10 mouse cellular contexts compared by ENCODE assay signal in genomic region chr6:29117417-29118104, GRCm38 (mm10). TPM values are rescaled to one million over a fixed set of nuclear protein-coding genes. Genes with fewer than 3 reads are reported as not detected.
DNase-seq lines count a peak whose midpoint lies in the region; ATAC-seq lines count a peak whose summit lies in the region.
"Had no signal": no experiment of that assay in that cellular context is flagged by ENCODE, and none has a peak within 500 bp of the region (broad histone marks: within the 10 kb centered on the region; RNA-seq: fewer than 3 reads in every experiment).

No protein-coding gene starts in this region.

- H3K36me3 ChIP-seq in kidney, embryonic 16.5 days (ENCODE audit: insufficient read depth, low read length) = no peaks in the 10 kb centered on the region; the same call in 1 of the 2 replicates

- H3K27me3 ChIP-seq in kidney, embryonic 16.5 days (ENCODE audit: insufficient read depth, low read length) = no peaks in the 10 kb centered on the region

- 0 out of 2 replicates have a peak, but pooled peaks cover 3% of the 10 kb centered on the region for H3K4me1 ChIP-seq in kidney, embryonic 16.5 days (ENCODE audit: insufficient read depth, low read length)

- H3K4me3 ChIP-seq in kidney, embryonic 16.5 days (ENCODE audit: low read length) = no peak overlapping the region

- WGBS in kidney, embryonic 16.5 days = 54% methylated on average over 7 of the region's 7 CpGs

- no peaks in the 10 kb centered on the region for H3K9me3 ChIP-seq in kidney, embryonic 16.5 days (ENCODE audit: low read length)

- H3K27ac ChIP-seq in kidney, embryonic 16.5 days (ENCODE audit: low read length) = no peak overlapping the region

- no peak for ATAC-seq in kidney, embryonic 16.5 days (ENCODE audit: low FRiP score, low TSS enrichment)
- no peak for ATAC-seq in megakaryocyte progenitor cell, adult 5-6 weeks (replicated peaks; ENCODE audit: poor library complexity)

- no peak overlapping the region for H3K4me2 ChIP-seq in kidney, embryonic 16.5 days (replicated peaks; ENCODE audit: low read depth, low read length)

- H3K9ac ChIP-seq in kidney, embryonic 16.5 days (replicated peaks; ENCODE audit: low read length) = no peak overlapping the region

- DNase-seq in kidney, adult 18-20 months = peak; percentile 76
- peak; percentile 25 for DNase-seq in adrenal gland, adult 8-10 months
- DNase-seq in gastrocnemius, postnatal 25 days = peak; percentile 85
- peak; percentile 29 to 38 for DNase-seq in layer of hippocampus, postnatal 14 days (ENCODE audit: low spot score in 2 of 2)
- peak; percentile 38 for DNase-seq in ovary, adult 18-20 months (ENCODE audit: low spot score)
- DNase-seq in spleen, adult 18-20 months = no peak

RNA-seq across cellular contexts. Expression of gene Rbm28, which starts 47.2 kb away (rescaled TPM):
- polyA plus RNA-seq in kidney, embryonic 16.5 days (2015; fragmentation: Nextera tagmentation; extraction: Ambion mirVana) = 45.9 and 53.6 TPM in 2 replicates
- 10 to 100 TPM; 30.2 to 40.2 (median 35.0) TPM for total RNA-seq in adrenal gland, adult 8-10 months (2022)
- total RNA-seq in gastrocnemius, postnatal 25 days (2021) = 10 to 100 TPM; 13.7 to 14.1 TPM
- 10 to 100 TPM; 36.1 to 36.3 TPM for total RNA-seq in layer of hippocampus, postnatal 14 days (2021)
- 46.3 and 59.0 TPM in 2 replicates for total RNA-seq in megakaryocyte progenitor cell, adult 5-6 weeks (2015)
- total RNA-seq in megakaryocyte progenitor cell, adult 5-6 weeks (2017) = 47.4 and 79.8 TPM in 2 replicates

RNA-seq across cellular contexts. Expression of gene Lep, which starts 57.5 kb away (rescaled TPM):
- not detected in 2 replicates for polyA plus RNA-seq in kidney, embryonic 16.5 days (2015; fragmentation: Nextera tagmentation; extraction: Ambion mirVana)
- total RNA-seq in adrenal gland, adult 8-10 months (2022) = 100 to 1,000 TPM in 1 of 4 experiments, 10 to 100 TPM in 1, 1 to 10 TPM in 2; 2.5 to 252 (median 51.1) TPM
- total RNA-seq in gastrocnemius, postnatal 25 days (2021) = 10 to 100 TPM in 1 of 2 experiments, under 1 TPM in 1; 0.26 to 16.0 TPM
- total RNA-seq in layer of hippocampus, postnatal 14 days (2021) = not detected
- total RNA-seq in megakaryocyte progenitor cell, adult 5-6 weeks (2015) = not detected in 2 replicates
- total RNA-seq in megakaryocyte progenitor cell, adult 5-6 weeks (2017) = not detected in 2 replicates
- total RNA-seq: neutrophil, adult 5-6 weeks had no signal
- polyA plus RNA-seq: heart, embryonic 16.5 days had no signal

Comparison
In these comparisons a context has a peak if more than half of its experiments do, and no peak if none do; other contexts are left out.
1. DNase-seq: peak in kidney, adult 18-20 months (single experiment), adrenal gland, adult 8-10 months (single experiment), gastrocnemius, postnatal 25 days (single experiment), layer of hippocampus, postnatal 14 days (2 of 2) and ovary, adult 18-20 months (single experiment); none in spleen, adult 18-20 months (0 of 2).